Mouse (Mus musculus): Measurements from ENCODE around the gene Sec14l3. TPM values are rescaled to one million over a fixed set of nuclear protein-coding genes. Genes with fewer than 3 reads are reported as not detected.
"Not testable (repeated sequence)": the region's sequence is repeated elsewhere in the genome, so short reads cannot be mapped to it uniquely, and the experiment has no call there.

Gene Sec14l3
- polyA plus RNA-seq, 1 experiment from 2014 or later, result 0.86 TPM

DNA sequence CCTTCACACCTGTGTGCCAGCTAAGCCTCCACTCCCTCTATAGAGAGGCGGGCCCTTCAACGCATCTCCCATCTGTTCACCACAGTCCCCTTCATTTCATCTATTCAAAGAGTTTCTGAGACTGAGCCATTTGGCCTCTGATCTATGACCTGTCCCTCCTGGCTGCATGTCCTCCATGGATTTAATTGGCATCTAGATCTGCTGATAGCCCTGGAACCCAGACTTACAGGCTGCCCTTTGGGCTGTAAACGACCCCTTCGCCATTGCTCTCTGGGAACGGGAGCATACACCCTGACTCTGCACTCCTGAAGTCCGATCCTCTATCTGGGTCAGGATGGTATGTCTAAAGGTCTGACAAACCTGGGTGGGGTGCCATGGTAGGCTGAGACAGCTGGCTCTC lies 48.2 kb downstream of the Sec14l3 start:
- Histone ChIP-seq H3K4me2 (no peak overlapping the region), H3K4me1 (replicated peaks) (peaks cover 20% of the 10 kb centered on the region), H3K9me3 (no peaks in the 10 kb centered on the region), H3K9ac (no peak overlapping the region), H3K27me3 (no peaks in the 10 kb centered on the region), H3K4me3 (no peak overlapping the region), H3K36me3 (peaks cover 4% of the 10 kb centered on the region; the same call in 1 of the 2 replicates), H3K27ac (replicated peaks) (no peak overlapping the region)
- ATAC-seq (ENCODE audit: low FRiP score, low read depth), result no peak
- WGBS, result 90% methylated on average over 6 of the region's 6 CpGs

DNA sequence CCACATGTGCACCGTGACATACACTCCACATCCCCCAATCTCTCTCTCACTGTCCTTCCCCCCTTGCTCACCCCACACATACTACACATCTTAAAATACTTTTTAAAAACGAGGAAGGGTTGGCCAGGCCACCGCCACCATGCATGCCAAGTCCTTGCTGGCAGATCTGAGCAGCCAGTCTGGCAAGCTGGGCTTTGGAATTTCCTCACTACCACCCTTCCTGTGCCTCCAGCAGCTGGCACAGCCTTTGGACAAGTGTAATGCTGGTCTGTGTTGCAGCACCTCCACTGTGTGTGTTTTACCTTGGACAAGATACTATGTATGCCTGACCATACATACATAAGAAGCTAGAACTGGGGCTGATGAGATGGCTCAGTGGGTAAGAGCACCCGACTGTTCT lies 48.9 kb downstream of the Sec14l3 start:
- no peak for ATAC-seq (ENCODE audit: low FRiP score, low read depth)
- H3K27ac ChIP-seq (replicated peaks), result no peak overlapping the region
- H3K9me3 ChIP-seq, result no peaks in the 10 kb centered on the region
- H3K4me1 ChIP-seq (replicated peaks), result peaks cover 26% of the 10 kb centered on the region
- H3K36me3 ChIP-seq, result peaks cover 4% of the 10 kb centered on the region; the same call in 1 of the 2 replicates
- H3K27me3 ChIP-seq, result no peaks in the 10 kb centered on the region
- H3K4me3 ChIP-seq, result no peak overlapping the region
- no peak overlapping the region for H3K4me2 ChIP-seq
- 83% methylated on average over 4 of the region's 4 CpGs for WGBS
- no peak overlapping the region for H3K9ac ChIP-seq

DNA sequence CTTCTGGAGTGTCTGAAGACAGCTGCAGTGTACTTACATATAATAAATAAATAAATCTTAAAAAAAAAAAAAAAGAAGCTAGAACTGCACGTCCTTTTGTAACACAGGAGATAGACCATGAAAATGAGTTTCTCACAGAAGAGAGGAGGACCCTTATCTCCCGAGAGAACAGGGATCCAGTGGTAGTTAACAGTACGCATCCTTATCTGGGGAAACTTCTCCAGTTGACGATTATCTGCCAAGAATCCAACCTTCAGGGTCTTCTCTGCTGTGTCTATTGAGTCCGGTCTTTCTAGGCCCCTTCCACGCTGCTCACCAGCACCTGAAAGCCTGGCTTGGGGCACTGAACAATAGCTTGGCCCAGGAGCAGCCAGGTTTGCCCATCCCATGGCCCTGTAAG lies 49.3 kb downstream of the Sec14l3 start:
- no peak overlapping the region for H3K27ac ChIP-seq (replicated peaks)
- H3K4me3 ChIP-seq, result no peak overlapping the region
- no peak overlapping the region for H3K4me2 ChIP-seq
- H3K36me3 ChIP-seq, result peaks cover 4% of the 10 kb centered on the region; the same call in 1 of the 2 replicates
- peaks cover 31% of the 10 kb centered on the region for H3K4me1 ChIP-seq (replicated peaks)
- WGBS, result 84% methylated on average over 6 of the region's 6 CpGs
- H3K9ac ChIP-seq, result no peak overlapping the region
- no peak for ATAC-seq (ENCODE audit: low FRiP score, low read depth)
- H3K27me3 ChIP-seq, result no peaks in the 10 kb centered on the region
- no peaks in the 10 kb centered on the region for H3K9me3 ChIP-seq

DNA sequence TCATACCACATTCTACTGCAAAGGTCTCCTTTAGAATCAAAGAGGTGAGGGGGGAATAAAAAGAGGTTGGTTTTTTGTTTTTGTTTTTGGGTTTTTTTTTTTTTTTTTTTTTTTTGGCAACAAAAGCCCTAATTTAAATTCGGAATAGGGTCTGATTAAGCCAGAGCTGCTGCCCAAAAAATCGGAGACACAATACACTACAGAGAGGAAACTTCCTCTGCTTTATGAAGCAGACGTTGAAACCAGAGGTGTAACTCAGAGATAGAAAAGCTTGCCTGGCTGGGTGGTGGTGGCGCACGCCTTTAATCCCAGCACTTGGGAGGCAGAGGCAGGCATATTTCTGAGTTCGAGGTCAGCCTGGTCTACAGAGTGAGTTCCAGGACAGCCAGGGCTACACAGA lies 49.9 kb downstream of the Sec14l3 start:
- 78% methylated on average over 6 of the region's 6 CpGs for WGBS
- not testable (repeated sequence) for ATAC-seq (ENCODE audit: low FRiP score, low read depth); H3K27ac ChIP-seq (replicated peaks); H3K4me2 ChIP-seq; H3K9me3 ChIP-seq; H3K4me3 ChIP-seq; H3K27me3 ChIP-seq; H3K36me3 ChIP-seq; H3K9ac ChIP-seq
- H3K4me1 ChIP-seq (replicated peaks), result peaks cover 33% of the 10 kb centered on the region

GRCm38 (mm10) chr11:4115407-4115806 lies 50.8 kb downstream of the Sec14l3 start:
- Histone ChIP-seq H3K4me3 (no peak overlapping the region), H3K9me3 (no peaks in the 10 kb centered on the region), H3K27ac (replicated peaks) (no peak overlapping the region), H3K9ac (no peak overlapping the region), H3K27me3 (no peaks in the 10 kb centered on the region), H3K4me1 (replicated peaks) (peaks cover 33% of the 10 kb centered on the region), H3K36me3 (peaks cover 1% of the 10 kb centered on the region; the same call in 1 of the 2 replicates), H3K4me2 (no peak overlapping the region)
- no peak for ATAC-seq (ENCODE audit: low FRiP score, low read depth)
- 94% methylated on average over 4 of the region's 4 CpGs for WGBS

- WGBS, result 52% methylated on average over 11 of the region's 11 CpGs
- no peak overlapping the region for H3K27ac ChIP-seq (replicated peaks)
- H3K9ac ChIP-seq, result no peak overlapping the region
- H3K4me1 ChIP-seq (replicated peaks), result peaks cover 33% of the 10 kb centered on the region
- no peaks in the 10 kb centered on the region for H3K9me3 ChIP-seq
- no peak for ATAC-seq (ENCODE audit: low FRiP score, low read depth)
- peak overlapping the region; percentile 98 for H3K4me2 ChIP-seq
- H3K36me3 ChIP-seq, result no peaks in the 10 kb centered on the region
- no peak overlapping the region for H3K4me3 ChIP-seq
- H3K27me3 ChIP-seq, result no peaks in the 10 kb centered on the region
Observed at GRCm38 (mm10) chr11:4116458-4117141, 52.0 kb downstream of the Sec14l3 start.

- WGBS, result 20% methylated on average over 3 of the region's 3 CpGs
Observed at GRCm38 (mm10) chr11:4117372-4118071, 52.9 kb downstream of the Sec14l3 start.

GRCm38 (mm10) chr11:4118081-4118921 lies 53.7 kb downstream of the Sec14l3 start:
- Histone ChIP-seq H3K4me3 (peak overlapping the region; percentile 74), H3K36me3 (no peaks in the 10 kb centered on the region), H3K27me3 (no peaks in the 10 kb centered on the region), H3K4me2 (peak overlapping the region; percentile 98), H3K9me3 (no peaks in the 10 kb centered on the region), H3K4me1 (replicated peaks) (peaks cover 33% of the 10 kb centered on the region), H3K9ac (peak overlapping the region; percentile 81), H3K27ac (replicated peaks) (peak overlapping the region; percentile 83)
- WGBS, result 2% methylated on average over 40 of the region's 41 CpGs
- peak; percentile 67 for ATAC-seq (ENCODE audit: low FRiP score, low read depth)

More at GRCm38 (mm10) chr11:4117372-4118071, 52.9 kb downstream of the Sec14l3 start:
- H3K4me1 ChIP-seq (replicated peaks), result peaks cover 33% of the 10 kb centered on the region
- no peaks in the 10 kb centered on the region for H3K36me3 ChIP-seq
- H3K4me2 ChIP-seq, result peak overlapping the region; percentile 98
- peak overlapping the region; percentile 74 for H3K4me3 ChIP-seq
- 0 out of 2 replicates have a peak, but pooled peaks have one; percentile 7 for ATAC-seq (ENCODE audit: low FRiP score, low read depth)
- H3K9me3 ChIP-seq, result no peaks in the 10 kb centered on the region
- peak overlapping the region; percentile 81 for H3K9ac ChIP-seq
- H3K27ac ChIP-seq (replicated peaks), result peak overlapping the region; percentile 83
- H3K27me3 ChIP-seq, result no peaks in the 10 kb centered on the region

GRCm38 (mm10) chr11:4119635-4120034 lies 55.0 kb downstream of the Sec14l3 start:
- WGBS, result 76% methylated on average over 5 of the region's 5 CpGs
- no peak overlapping the region for H3K9ac ChIP-seq
- H3K27me3 ChIP-seq, result no peaks in the 10 kb centered on the region
- H3K4me2 ChIP-seq, result no peak overlapping the region
- H3K4me3 ChIP-seq, result no peak overlapping the region
- H3K4me1 ChIP-seq (replicated peaks), result peaks cover 33% of the 10 kb centered on the region
- H3K9me3 ChIP-seq, result no peaks in the 10 kb centered on the region
- H3K27ac ChIP-seq (replicated peaks), result no peak overlapping the region
- ATAC-seq (ENCODE audit: low FRiP score, low read depth), result no peak
- H3K36me3 ChIP-seq, result no peaks in the 10 kb centered on the region

DNA sequence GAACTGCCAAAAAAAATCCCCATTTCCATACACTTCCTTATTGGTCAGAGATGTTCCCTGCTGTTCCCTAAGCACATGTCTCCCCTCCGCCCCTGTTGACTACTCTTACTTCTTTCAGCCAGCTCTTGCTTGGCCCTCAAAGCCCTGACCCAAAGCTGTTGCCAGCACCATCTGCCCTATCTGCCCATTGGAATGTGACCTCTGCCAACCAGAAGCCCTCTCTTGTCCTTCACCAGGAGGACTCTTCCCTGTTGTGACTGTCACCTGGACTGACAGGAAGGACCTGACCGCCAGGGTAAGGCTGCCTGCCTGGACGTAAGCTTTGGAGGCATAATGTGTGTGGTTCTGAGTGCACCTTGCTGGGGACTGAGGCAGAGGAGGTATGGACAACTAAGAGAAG lies 57.0 kb downstream of the Sec14l3 start:
- H3K9me3 ChIP-seq, result no peaks in the 10 kb centered on the region
- WGBS, result 94% methylated on average over 3 of the region's 3 CpGs
- peaks cover 25% of the 10 kb centered on the region for H3K4me1 ChIP-seq (replicated peaks)
- H3K27me3 ChIP-seq, result no peaks in the 10 kb centered on the region
- H3K4me3 ChIP-seq, result no peak overlapping the region
- no peak overlapping the region for H3K4me2 ChIP-seq
- H3K27ac ChIP-seq (replicated peaks), result no peak overlapping the region
- ATAC-seq (ENCODE audit: low FRiP score, low read depth), result no peak
- H3K9ac ChIP-seq, result no peak overlapping the region
- H3K36me3 ChIP-seq, result no peaks in the 10 kb centered on the region

GRCm38 (mm10) chr11:4122226-4122625 lies 57.6 kb downstream of the Sec14l3 start:
- H3K9me3 ChIP-seq, result no peaks in the 10 kb centered on the region
- H3K4me1 ChIP-seq (replicated peaks), result peaks cover 19% of the 10 kb centered on the region
- no peak overlapping the region for H3K4me2 ChIP-seq
- H3K4me3 ChIP-seq, result no peak overlapping the region
- H3K36me3 ChIP-seq, result no peaks in the 10 kb centered on the region
- ATAC-seq (ENCODE audit: low FRiP score, low read depth), result no peak
- no peaks in the 10 kb centered on the region for H3K27me3 ChIP-seq
- WGBS, result 81% methylated on average over 5 of the region's 5 CpGs
- no peak overlapping the region for H3K27ac ChIP-seq (replicated peaks)
- no peak overlapping the region for H3K9ac ChIP-seq

Data from hindbrain, embryonic 15.5 days (tissue).